Mouse (Mus musculus) limb, embryonic 15.5 days (tissue): ENCODE measurements around the gene 1700008O03Rik. TPM values are rescaled to one million over a fixed set of nuclear protein-coding genes. Genes with fewer than 3 reads are reported as not detected.

ENCODE experiments used
- ATAC-seq: fragments of 200-750 bp; cut with Nextera tagmentation; 2 replicates; pipeline ENCODE4 v1.8.0; 2017; ENCODE audit warnings: low read depth, moderate TSS enrichment; ENCODE audit not compliant: insufficient number of reproducible peaks, low FRiP score, low TSS enrichment
- H3K27ac ChIP-seq: fragments of 300-500 bp; sonication (generic); 2 replicates; pipeline ENCODE4 v1.5.1; 2015; ENCODE audit warnings: moderate library complexity, mild to moderate bottlenecking, inconsistent platforms
- H3K27me3 ChIP-seq: fragments of 300-500 bp; sonication (generic); 2 replicates; pipeline ENCODE4 v1.6.1; 2015; ENCODE audit warnings: inconsistent platforms
- H3K36me3 ChIP-seq: fragments of 300-500 bp; sonication (generic); 2 replicates; pipeline ENCODE4 v1.6.1; 2015; ENCODE audit warnings: inconsistent platforms
- H3K4me1 ChIP-seq: fragments of 300-500 bp; sonication (generic); 2 replicates; pipeline ENCODE4 v1.6.1; 2015; ENCODE audit warnings: inconsistent platforms
- H3K4me2 ChIP-seq: fragments of 300-500 bp; sonication (generic); 2 replicates; pipeline ENCODE4 v1.6.1; 2015; ENCODE audit warnings: mild to moderate bottlenecking, inconsistent platforms
- H3K4me3 ChIP-seq: fragments of 300-500 bp; sonication (generic); 2 replicates; pipeline ENCODE4 v1.5.1; 2015; ENCODE audit warnings: mild to moderate bottlenecking, inconsistent platforms
- H3K9ac ChIP-seq: fragments of 300-500 bp; sonication (generic); 2 replicates; pipeline ENCODE4 v1.6.1; 2015; ENCODE audit warnings: inconsistent platforms
- H3K9me3 ChIP-seq: fragments of 300-500 bp; sonication (generic); 2 replicates; pipeline ENCODE4 v1.6.1; 2016; ENCODE audit warnings: inconsistent platforms
- WGBS: fragments of 180-500 bp; shearing (Covaris S2); methylation state at CpG from one replicate; pipeline ENCODE4 v1.1.7; 2015; 5-methylcytosine and 5-hydroxymethylcytosine counted together
- polyA plus RNA-seq: library from polyadenylated mRNA; unstranded; fragments of >200 nt; fragmentation: Nextera tagmentation; extraction: Ambion mirVana; gene quantifications from 2 replicates; pipeline ENCODE4 v1.2.1, GENCODE M21; 2015

1700008O03Rik gene
- polyA plus RNA-seq, 1 experiment from 2014 or later = 0.58 TPM

GRCm38 (mm10) chr7:44374756-44375155 is 10.9 kb downstream of the 1700008O03Rik start:
- peaks cover 12% of the 10 kb centered on the region for H3K4me1 ChIP-seq
- peak overlapping the region; percentile 52; the same call in 1 of the 2 replicates for H3K27ac ChIP-seq
- 3% methylated on average over 5 of the region's 5 CpGs for WGBS
- H3K27me3 ChIP-seq = no peaks in the 10 kb centered on the region
- no peaks in the 10 kb centered on the region for H3K9me3 ChIP-seq
- no peak overlapping the region; the same call in 1 of the 2 replicates for H3K9ac ChIP-seq
- H3K4me2 ChIP-seq = peak overlapping the region; percentile 89
- no peak for ATAC-seq
- H3K4me3 ChIP-seq = peak overlapping the region; percentile 61
- H3K36me3 ChIP-seq = no peaks in the 10 kb centered on the region

- ATAC-seq = peak; percentile 91
- H3K4me3 ChIP-seq = peak overlapping the region; percentile 61
- H3K9me3 ChIP-seq = no peaks in the 10 kb centered on the region
- H3K4me2 ChIP-seq = peak overlapping the region; percentile 89
- H3K27me3 ChIP-seq = no peaks in the 10 kb centered on the region
- no peaks in the 10 kb centered on the region for H3K36me3 ChIP-seq
- peak overlapping the region; percentile 50; the same call in 1 of the 2 replicates for H3K9ac ChIP-seq
- H3K27ac ChIP-seq = peak overlapping the region; percentile 52; the same call in 1 of the 2 replicates
- WGBS = under 1% methylated on average over 19 of the region's 19 CpGs
- H3K4me1 ChIP-seq = peaks cover 12% of the 10 kb centered on the region
These were observed 11.5 kb downstream of the 1700008O03Rik start for GRCm38 (mm10) chr7:44373889-44374652.

GRCm38 (mm10) chr7:44373460-44373859 is 12.2 kb downstream of the 1700008O03Rik start:
- H3K4me2 ChIP-seq = peak overlapping the region; percentile 89
- no peaks in the 10 kb centered on the region for H3K36me3 ChIP-seq
- H3K27me3 ChIP-seq = no peaks in the 10 kb centered on the region
- H3K27ac ChIP-seq = no peak overlapping the region
- peaks cover 12% of the 10 kb centered on the region for H3K4me1 ChIP-seq
- WGBS = 11% methylated on average over 7 of the region's 7 CpGs
- H3K9me3 ChIP-seq = no peaks in the 10 kb centered on the region
- no peak for ATAC-seq
- peak overlapping the region; percentile 61 for H3K4me3 ChIP-seq
- 0 out of 2 replicates have a peak overlapping the region, but pooled peaks have one; percentile 50 for H3K9ac ChIP-seq

- Histone ChIP-seq H3K9me3 (no peaks in the 10 kb centered on the region), H3K4me3 (no peak overlapping the region), H3K27me3 (no peaks in the 10 kb centered on the region), H3K4me1 (peaks cover 12% of the 10 kb centered on the region), H3K9ac (no peak overlapping the region), H3K36me3 (no peaks in the 10 kb centered on the region), H3K4me2 (no peak overlapping the region), H3K27ac (no peak overlapping the region)
- no peak for ATAC-seq
- 88% methylated on average over 8 of the region's 8 CpGs for WGBS
These were observed 12.9 kb downstream of the 1700008O03Rik start for GRCm38 (mm10) chr7:44372678-44373077.

GRCm38 (mm10) chr7:44360792-44361301 is 24.8 kb downstream of the 1700008O03Rik start:
- 10% methylated on average over 21 of the region's 21 CpGs for WGBS
- Histone ChIP-seq H3K4me3 (peak overlapping the region; percentile 50), H3K27me3 (peaks cover 84% of the 10 kb centered on the region), H3K4me2 (peak overlapping the region; percentile 92), H3K36me3 (no peaks in the 10 kb centered on the region), H3K9me3 (no peaks in the 10 kb centered on the region), H3K27ac (no peak overlapping the region), H3K9ac (no peak overlapping the region), H3K4me1 (peaks cover 38% of the 10 kb centered on the region)
- no peak for ATAC-seq

- peak; percentile 41 for ATAC-seq
- H3K9me3 ChIP-seq = no peaks in the 10 kb centered on the region
- H3K4me1 ChIP-seq = peaks cover 38% of the 10 kb centered on the region
These were observed 25.5 kb downstream of the 1700008O03Rik start for GRCm38 (mm10) chr7:44359908-44360672.

GRCm38 (mm10) chr7:44358886-44359654 is 26.6 kb downstream of the 1700008O03Rik start:
- peaks cover 42% of the 10 kb centered on the region for H3K4me1 ChIP-seq
- H3K27me3 ChIP-seq = peaks cover 88% of the 10 kb centered on the region
- no peaks in the 10 kb centered on the region for H3K9me3 ChIP-seq
- no peak overlapping the region for H3K9ac ChIP-seq
- H3K4me2 ChIP-seq = peak overlapping the region; percentile 92
- no peak for ATAC-seq
- no peaks in the 10 kb centered on the region for H3K36me3 ChIP-seq
- H3K4me3 ChIP-seq = peak overlapping the region; percentile 50
- WGBS = 6% methylated on average over 18 of the region's 26 CpGs
- H3K27ac ChIP-seq = no peak overlapping the region

More at GRCm38 (mm10) chr7:44359908-44360672, 25.5 kb downstream of the 1700008O03Rik start:
- H3K27ac ChIP-seq = no peak overlapping the region
- WGBS = under 1% methylated on average over 54 of the region's 54 CpGs
- H3K4me3 ChIP-seq = peak overlapping the region; percentile 50
- H3K36me3 ChIP-seq = no peaks in the 10 kb centered on the region
- H3K9ac ChIP-seq = no peak overlapping the region
- H3K4me2 ChIP-seq = peak overlapping the region; percentile 92
- H3K27me3 ChIP-seq = peaks cover 86% of the 10 kb centered on the region

GRCm38 (mm10) chr7:44358012-44358411 is 27.6 kb downstream of the 1700008O03Rik start:
- WGBS = 14% methylated on average over 5 of the region's 5 CpGs
- no peak overlapping the region for H3K4me2 ChIP-seq
- ATAC-seq = no peak
- H3K27ac ChIP-seq = no peak overlapping the region
- no peak overlapping the region for H3K9ac ChIP-seq
- peaks cover 52% of the 10 kb centered on the region for H3K4me1 ChIP-seq
- peaks cover 91% of the 10 kb centered on the region for H3K27me3 ChIP-seq
- no peaks in the 10 kb centered on the region for H3K36me3 ChIP-seq
- H3K4me3 ChIP-seq = no peak overlapping the region
- no peaks in the 10 kb centered on the region for H3K9me3 ChIP-seq

GRCm38 (mm10) chr7:44357531-44357930 is 28.1 kb downstream of the 1700008O03Rik start:
- no peak overlapping the region for H3K4me2 ChIP-seq
- H3K4me3 ChIP-seq = no peak overlapping the region
- peaks cover 91% of the 10 kb centered on the region for H3K27me3 ChIP-seq
- no peaks in the 10 kb centered on the region for H3K9me3 ChIP-seq
- H3K4me1 ChIP-seq = peaks cover 57% of the 10 kb centered on the region
- no peak overlapping the region for H3K27ac ChIP-seq
- H3K9ac ChIP-seq = no peak overlapping the region
- H3K36me3 ChIP-seq = no peaks in the 10 kb centered on the region
- no peak for ATAC-seq
- WGBS = 12% methylated on average over 10 of the region's 10 CpGs

GRCm38 (mm10) chr7:44356590-44357481 is 28.8 kb downstream of the 1700008O03Rik start:
- no peak for ATAC-seq
- H3K9me3 ChIP-seq = no peaks in the 10 kb centered on the region
- H3K4me1 ChIP-seq = peaks cover 64% of the 10 kb centered on the region
- H3K9ac ChIP-seq = no peak overlapping the region
- no peak overlapping the region for H3K27ac ChIP-seq
- H3K4me2 ChIP-seq = no peak overlapping the region
- no peaks in the 10 kb centered on the region for H3K36me3 ChIP-seq
- H3K4me3 ChIP-seq = no peak overlapping the region
- WGBS = 2% methylated on average over 35 of the region's 35 CpGs
- peaks cover 91% of the 10 kb centered on the region for H3K27me3 ChIP-seq
